Mouse (Mus musculus) megakaryocyte, embryonic 14.5 days (primary cell): ENCODE results near the gene Lipm. TPM values are rescaled to one million over a fixed set of nuclear protein-coding genes. Genes with fewer than 3 reads are reported as not detected.

Source experiments
- H3K27me3 ChIP-seq: replicated peaks from 2 replicates; pipeline ENCODE3; 2012; ENCODE audit warnings: inconsistent platforms
- H3K36me3 ChIP-seq: replicated peaks from 2 replicates; pipeline ENCODE3; 2012; ENCODE audit warnings: low read length, inconsistent platforms, mixed read lengths
- H3K4me1 ChIP-seq: 2 replicates; pipeline ENCODE4 v1.6.1; 2012; ENCODE audit warnings: inconsistent platforms
- H3K4me3 ChIP-seq: replicated peaks from 2 replicates; pipeline ENCODE3; 2012; ENCODE audit warnings: moderate library complexity, mild to moderate bottlenecking, inconsistent platforms
- H3K9me3 ChIP-seq: 2 replicates; pipeline ENCODE4 v1.6.1; 2012; ENCODE audit warnings: inconsistent platforms
- FLI1 ChIP-seq: IDR thresholded peaks from 2 replicates; pipeline ENCODE4 v1.6.1; 2012; ENCODE audit warnings: low read length, inconsistent platforms, mixed read lengths
- GATA1 ChIP-seq: IDR thresholded peaks from 3 replicates; pipeline ENCODE4 v1.6.1; 2012; ENCODE audit warnings: mixed read lengths, low read length, inconsistent platforms, borderline replicate concordance
- polyA plus RNA-seq: library from polyadenylated mRNA; stranded (reverse); fragments of >175 nt; gene quantifications from 2 replicates; pipeline ENCODE4 v1.2.3, GENCODE M21; 2012; ENCODE audit warnings: low replicate concordance; ENCODE audit not compliant: insufficient read depth

The Lipm gene
- not detected in 2 replicates for polyA plus RNA-seq

- Histone ChIP-seq H3K4me3 (no peak within 1 kb of the TSS), H3K9me3 (no peaks in the 10 kb centered on the region), H3K36me3 (no peaks in the 10 kb centered on the region), H3K27me3 (no peaks in the 10 kb centered on the region), H3K4me1 (no peaks in the 10 kb centered on the region)
- no peak for TF ChIP-seq FLI1
- no peak for TF ChIP-seq GATA1
Observed at GRCm38 (mm10) chr19:34100633-34101032, at the start of gene Lipm. Gene Lipm, plus strand, starts transcription at chr19:34100933.

GRCm38 (mm10) chr19:34051502-34051901, 49.2 kb upstream of the Lipm start:
- Histone ChIP-seq H3K9me3 (no peaks in the 10 kb centered on the region; the same call in 1 of the 2 replicates), H3K27me3 (no peaks in the 10 kb centered on the region)

GRCm38 (mm10) chr19:34063547-34063946, 37.2 kb upstream of the Lipm start:
- TF ChIP-seq GATA1 (no peak), FLI1 (no peak)
- H3K9me3 ChIP-seq = no peaks in the 10 kb centered on the region
- no peak overlapping the region for H3K4me3 ChIP-seq

More at GRCm38 (mm10) chr19:34051502-34051901, 49.2 kb upstream of the Lipm start:
- H3K36me3 ChIP-seq = no peaks in the 10 kb centered on the region
- H3K4me1 ChIP-seq = no peaks in the 10 kb centered on the region
- no peak for TF ChIP-seq FLI1
- no peak for TF ChIP-seq GATA1
- no peak overlapping the region for H3K4me3 ChIP-seq

GRCm38 (mm10) chr19:34064059-34064458, 36.7 kb upstream of the Lipm start:
- Histone ChIP-seq H3K9me3 (no peaks in the 10 kb centered on the region), H3K27me3 (no peaks in the 10 kb centered on the region), H3K4me1 (no peaks in the 10 kb centered on the region), H3K4me3 (no peak overlapping the region), H3K36me3 (no peaks in the 10 kb centered on the region)
- TF ChIP-seq FLI1 = no peak
- TF ChIP-seq GATA1 = no peak

More at GRCm38 (mm10) chr19:34063547-34063946, 37.2 kb upstream of the Lipm start:
- no peaks in the 10 kb centered on the region for H3K4me1 ChIP-seq
- no peaks in the 10 kb centered on the region for H3K27me3 ChIP-seq
- no peaks in the 10 kb centered on the region for H3K36me3 ChIP-seq

GRCm38 (mm10) chr19:34066779-34067472, 33.8 kb upstream of the Lipm start, which contains the start of gene Lipn:
Gene Lipn, plus strand, starts transcription at chr19:34067358.
- TF ChIP-seq FLI1 (no peak), GATA1 (no peak)
- Histone ChIP-seq H3K4me3 (no peak within 1 kb of the TSS), H3K27me3 (no peaks in the 10 kb centered on the region), H3K4me1 (no peaks in the 10 kb centered on the region), H3K36me3 (no peaks in the 10 kb centered on the region), H3K9me3 (no peaks in the 10 kb centered on the region)

GRCm38 (mm10) chr19:34074239-34074638, 26.5 kb upstream of the Lipm start:
- TF ChIP-seq FLI1 = no peak
- no peak for TF ChIP-seq GATA1
- Histone ChIP-seq H3K4me1 (no peaks in the 10 kb centered on the region), H3K9me3 (no peaks in the 10 kb centered on the region), H3K36me3 (no peaks in the 10 kb centered on the region), H3K27me3 (no peaks in the 10 kb centered on the region), H3K4me3 (no peak overlapping the region)

GRCm38 (mm10) chr19:34078130-34078529, 22.6 kb upstream of the Lipm start:
- Histone ChIP-seq H3K36me3 (no peaks in the 10 kb centered on the region), H3K4me3 (no peak overlapping the region), H3K4me1 (no peaks in the 10 kb centered on the region), H3K9me3 (no peaks in the 10 kb centered on the region), H3K27me3 (no peaks in the 10 kb centered on the region)
- no peak for TF ChIP-seq FLI1
- no peak for TF ChIP-seq GATA1

- Histone ChIP-seq H3K9me3 (no peaks in the 10 kb centered on the region), H3K27me3 (no peaks in the 10 kb centered on the region), H3K4me3 (no peak overlapping the region), H3K4me1 (no peaks in the 10 kb centered on the region), H3K36me3 (no peaks in the 10 kb centered on the region)
- no peak for TF ChIP-seq GATA1
- no peak for TF ChIP-seq FLI1
Observed at GRCm38 (mm10) chr19:34089011-34089680, 11.6 kb upstream of the Lipm start.

- Histone ChIP-seq H3K4me3 (no peak overlapping the region), H3K9me3 (no peaks in the 10 kb centered on the region), H3K27me3 (no peaks in the 10 kb centered on the region), H3K36me3 (no peaks in the 10 kb centered on the region), H3K4me1 (no peaks in the 10 kb centered on the region)
- TF ChIP-seq FLI1 (no peak), GATA1 (no peak)
Observed at GRCm38 (mm10) chr19:34095381-34095780, 5.4 kb upstream of the Lipm start.

- Histone ChIP-seq H3K4me3 (no peak overlapping the region), H3K36me3 (no peaks in the 10 kb centered on the region), H3K4me1 (no peaks in the 10 kb centered on the region), H3K9me3 (no peaks in the 10 kb centered on the region), H3K27me3 (no peaks in the 10 kb centered on the region)
- TF ChIP-seq GATA1 = no peak
- no peak for TF ChIP-seq FLI1
Observed at GRCm38 (mm10) chr19:34096228-34096627, 4.5 kb upstream of the Lipm start.

GRCm38 (mm10) chr19:34101888-34102287, 1.2 kb downstream of the Lipm start:
- Histone ChIP-seq H3K4me3 (no peak overlapping the region), H3K27me3 (no peaks in the 10 kb centered on the region), H3K36me3 (no peaks in the 10 kb centered on the region), H3K9me3 (no peaks in the 10 kb centered on the region), H3K4me1 (no peaks in the 10 kb centered on the region)
- TF ChIP-seq GATA1 = no peak
- no peak for TF ChIP-seq FLI1
